Mouse (Mus musculus) frontal cortex, postnatal 14 days (tissue): ENCODE data around the gene S100a13.

Source experiments
- DNase-seq, 2 experiments: peaks; one replicate each; pipeline ENCODE4 v3.0.0; 2022; ENCODE audit warnings: low spot score in 2 of 2

S100a13 gene

DNA sequence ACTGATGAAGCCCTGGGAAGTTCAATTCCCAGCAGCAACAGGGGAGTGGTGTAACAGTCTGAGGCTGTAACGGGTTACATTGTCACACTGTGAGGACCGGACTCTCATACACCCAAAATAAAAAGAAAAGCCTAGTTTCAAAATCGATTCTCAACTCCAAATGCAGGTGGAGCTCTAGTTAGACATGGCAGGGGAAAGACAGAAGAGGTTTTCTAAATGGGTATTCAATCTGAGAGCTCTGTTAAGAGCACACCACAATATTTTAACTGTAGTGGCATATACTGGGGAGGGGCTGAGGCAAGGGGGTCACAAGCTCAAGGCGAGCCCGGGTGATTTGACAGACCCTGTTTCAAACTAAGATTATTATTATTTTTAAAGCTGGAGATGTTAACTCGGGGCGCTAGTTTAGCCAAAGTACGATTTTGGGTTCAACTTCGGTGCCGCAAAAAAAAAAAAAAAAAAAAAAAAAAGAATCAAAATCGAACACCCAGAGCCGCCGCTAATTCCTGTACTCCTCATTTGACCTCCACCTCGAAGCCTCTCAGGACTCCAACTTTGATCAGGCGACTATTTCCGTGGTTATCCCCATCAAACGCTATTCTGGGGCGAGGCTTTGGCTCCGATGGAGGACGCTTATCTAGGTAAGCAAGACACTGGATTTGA lies 5.8 kb upstream of the S100a13 start:
- no peak for DNase-seq

GRCm38 (mm10) chr3:90508950-90509746 lies 5.1 kb upstream of the S100a13 start, which contains the start of gene Chtop:
Chtop (minus strand) TSS chr3:90509498.
- peak; percentile 98 to 99 for DNase-seq

GRCm38 (mm10) chr3:90509747-90510123 lies 4.5 kb upstream of the S100a13 start:
- no peak for DNase-seq

DNA sequence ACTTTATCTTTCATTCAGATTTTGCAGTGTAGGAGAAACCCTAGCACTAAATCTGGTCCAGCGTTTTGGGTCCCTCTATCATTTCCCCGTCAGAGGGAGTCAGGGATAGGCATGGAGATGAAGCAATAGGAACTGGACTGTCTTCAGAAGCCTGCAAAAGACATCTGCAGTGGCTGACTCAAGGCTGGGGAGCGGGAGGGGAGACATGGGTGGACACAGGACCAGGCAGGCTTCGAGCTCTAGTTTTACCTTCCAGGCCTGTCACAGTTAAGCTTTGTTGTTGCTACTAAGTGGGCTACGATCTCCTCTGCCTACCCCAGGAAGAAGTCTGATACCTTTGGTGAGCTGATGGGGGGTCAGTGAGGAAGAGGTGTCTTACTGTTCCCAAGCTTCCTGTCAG lies 2.0 kb upstream of the S100a13 start:
- no peak for DNase-seq

GRCm38 (mm10) chr3:90512948-90513642 lies 1.1 kb upstream of the S100a13 start:
- DNase-seq: no peak

- DNase-seq: no peak
These were observed 456 bp downstream of the S100a13 start for GRCm38 (mm10) chr3:90514691-90515090.

DNA sequence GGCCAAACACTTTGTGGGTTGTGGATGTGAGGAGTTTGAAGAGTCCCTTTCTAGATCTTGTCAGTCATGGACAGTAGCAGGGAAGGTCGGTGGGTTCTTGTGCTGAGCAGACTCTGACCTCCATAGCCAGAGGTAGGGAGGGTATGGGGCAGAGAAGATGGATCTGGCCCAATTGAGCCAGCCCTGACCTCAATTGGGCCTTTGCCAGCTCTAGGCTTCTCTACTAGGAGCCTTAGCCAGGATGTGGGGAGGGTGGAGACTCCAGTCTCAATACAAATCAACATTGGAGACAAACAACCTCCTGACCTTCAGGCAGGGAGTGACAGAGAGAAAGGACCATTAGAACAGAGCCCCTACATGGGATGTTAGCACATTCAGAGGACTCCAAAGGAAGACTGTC lies 1.0 kb downstream of the S100a13 start:
- DNase-seq: no peak

GRCm38 (mm10) chr3:90515789-90516188 lies 1.6 kb downstream of the S100a13 start:
- no peak for DNase-seq

DNA sequence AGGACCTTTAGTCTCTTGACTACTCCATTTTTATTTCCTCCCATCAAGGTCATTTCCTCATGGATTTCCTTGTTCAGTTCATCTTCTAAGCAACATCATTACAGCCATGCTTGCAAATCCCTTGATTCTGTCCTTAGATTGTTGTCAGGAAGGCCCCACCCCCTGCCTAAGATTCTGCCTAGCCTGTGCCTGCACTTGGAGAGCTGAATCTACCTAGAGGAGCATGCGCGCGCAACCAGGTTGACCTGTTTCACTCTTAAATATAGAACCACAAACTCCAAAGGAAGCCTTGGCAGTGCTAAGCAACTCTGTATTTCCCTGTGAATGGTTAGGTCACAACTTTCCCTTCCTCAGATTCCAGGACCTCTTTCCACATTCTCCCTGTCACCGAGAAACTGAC lies 3.5 kb downstream of the S100a13 start:
- no peak for DNase-seq

GRCm38 (mm10) chr3:90525421-90525820 lies 11.2 kb downstream of the S100a13 start:
- DNase-seq: no peak

DNA sequence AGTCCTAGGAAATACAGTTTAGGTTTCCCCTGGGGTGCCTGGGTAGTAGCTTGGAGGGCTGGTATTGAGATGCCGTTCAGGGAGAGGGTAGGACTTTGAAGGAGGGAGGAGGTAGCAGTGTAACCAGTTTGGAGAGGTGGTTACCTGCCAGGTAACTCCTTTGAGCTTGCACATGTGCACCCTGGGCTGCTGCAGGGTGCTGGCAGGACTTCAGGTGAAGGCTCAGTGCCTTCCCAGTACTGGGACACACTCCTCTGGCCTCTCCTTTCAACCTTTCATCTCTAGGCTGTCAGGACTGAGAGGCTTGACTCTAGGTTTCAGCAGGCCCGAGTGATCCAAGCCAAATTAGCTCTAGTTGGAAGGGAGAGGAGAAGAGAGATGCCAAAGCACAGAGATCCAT lies 11.8 kb downstream of the S100a13 start:
- DNase-seq: no peak

- no peak for DNase-seq
These were observed 12.3 kb downstream of the S100a13 start, which contains the start of gene S100a14 for GRCm38 (mm10) chr3:90526580-90526979. S100a14 (plus strand) TSS chr3:90526856.

GRCm38 (mm10) chr3:90527291-90527873 lies 13.1 kb downstream of the S100a13 start:
- DNase-seq: no peak

- DNase-seq: no peak
These were observed 17.5 kb downstream of the S100a13 start for GRCm38 (mm10) chr3:90531713-90532112.

GRCm38 (mm10) chr3:90535446-90535845 lies 21.2 kb downstream of the S100a13 start:
- DNase-seq: no peak

GRCm38 (mm10) chr3:90537141-90537904 lies 23.1 kb downstream of the S100a13 start, which contains the start of gene S100a16:
S100a16 (plus strand) TSS chr3:90537254.
- no peak for DNase-seq

- no peak for DNase-seq
These were observed 23.7 kb downstream of the S100a13 start for GRCm38 (mm10) chr3:90537905-90538296.

DNA sequence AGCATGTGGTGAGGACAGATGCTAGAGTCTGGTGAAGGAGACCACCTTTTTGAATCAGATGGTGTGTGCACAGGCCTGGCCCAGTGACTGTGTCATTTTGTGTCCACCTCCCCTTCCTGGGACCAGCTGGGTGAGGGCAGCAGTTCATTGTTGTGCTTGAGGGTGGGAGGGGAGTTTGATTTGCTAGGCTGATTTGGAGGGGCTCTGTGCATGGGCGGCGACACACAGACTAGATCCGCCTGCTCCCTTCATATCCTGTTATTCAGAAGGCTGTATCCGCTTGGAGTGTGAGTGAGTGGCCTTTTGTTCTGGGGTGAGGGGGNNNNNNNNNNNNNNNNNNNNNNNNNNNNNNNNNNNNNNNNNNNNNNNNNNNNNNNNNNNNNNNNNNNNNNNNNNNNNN lies 26.7 kb downstream of the S100a13 start:
- no peak for DNase-seq

DNA sequence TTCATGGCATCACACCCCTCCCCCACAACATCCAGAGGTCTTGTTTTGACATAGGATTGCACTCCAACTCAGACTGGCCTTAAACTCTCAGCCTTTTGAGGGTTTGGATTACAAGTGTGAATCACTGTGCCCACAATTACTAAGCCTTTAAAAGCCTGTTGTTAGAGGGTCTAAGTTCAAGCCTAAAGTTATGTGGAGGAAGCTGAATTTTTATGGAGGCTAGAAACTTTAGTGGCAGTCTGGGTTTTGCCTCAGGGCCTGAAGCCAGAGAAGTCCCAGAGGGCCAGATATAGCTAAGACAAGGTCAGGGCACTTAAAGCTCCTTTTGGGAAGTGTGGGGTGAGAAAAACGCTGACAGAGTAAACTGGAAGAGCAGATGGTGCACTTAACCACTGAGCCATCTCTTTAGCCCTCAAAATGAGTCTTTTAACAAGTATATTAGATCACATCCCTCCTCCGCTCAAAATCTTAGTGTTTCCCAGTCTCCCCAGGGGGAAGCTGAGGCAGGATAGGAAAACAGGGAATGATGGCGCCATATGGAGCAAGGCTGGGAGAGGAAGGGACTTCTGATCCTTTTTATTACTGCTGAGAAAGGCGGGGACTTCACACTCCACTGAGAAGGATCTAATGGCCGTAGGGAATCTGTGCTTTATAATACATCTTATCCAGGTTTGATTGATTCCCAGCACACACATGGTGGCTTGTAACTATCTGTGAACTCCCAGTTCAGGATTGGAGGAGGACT lies 35.6 kb downstream of the S100a13 start:
- DNase-seq: no peak

DNA sequence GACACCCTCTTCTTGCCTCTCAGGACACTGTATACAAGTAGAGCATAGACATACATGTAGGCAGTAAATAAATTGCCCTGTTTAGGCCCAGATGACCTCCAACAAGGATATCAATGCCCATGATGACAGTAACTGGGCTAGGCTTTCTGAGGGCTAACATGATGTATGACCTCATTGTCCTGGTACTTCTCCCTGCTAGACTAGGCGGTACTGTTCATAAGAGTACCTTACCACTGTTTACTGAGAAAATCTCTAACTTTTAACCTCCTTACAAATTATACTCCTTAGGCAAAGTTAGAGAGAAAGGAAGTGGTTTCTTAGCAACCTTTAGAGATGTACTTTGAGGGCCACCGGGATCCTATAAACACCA lies 36.2 kb downstream of the S100a13 start:
- DNase-seq: no peak

DNA sequence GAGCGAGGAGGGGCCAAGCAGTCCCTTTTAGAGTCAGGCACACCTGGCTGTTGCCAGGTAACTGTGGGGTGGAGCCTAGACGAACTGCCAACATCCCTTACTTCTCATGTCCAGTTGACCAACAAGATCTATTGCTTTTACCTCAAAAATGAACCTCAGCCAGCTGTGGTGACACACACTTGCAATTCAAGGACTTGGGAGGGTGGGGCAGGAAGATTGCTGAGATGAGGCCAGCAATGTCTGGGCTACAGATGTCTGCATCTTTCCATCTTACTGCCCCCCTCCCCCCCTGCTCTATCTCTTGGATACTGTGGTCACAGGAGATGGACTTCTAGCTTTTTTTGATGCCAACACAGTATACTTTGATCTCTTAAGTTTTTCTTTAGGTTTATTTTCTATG lies 38.0 kb downstream of the S100a13 start:
- DNase-seq: no peak
